Mouse (Mus musculus) urinary bladder, postnatal 4 days (tissue): ENCODE measurements around the gene Mrm2.
A peak's percentile ranks its signal among the peaks of the same experiment; 100 is the strongest.
"Not testable (repeated sequence)": the region's sequence is repeated elsewhere in the genome, so short reads cannot be mapped to it uniquely, and the experiment has no call there.

Source experiments
- DNase-seq, 2 experiments: peaks; one replicate each; pipeline ENCODE4 v3.0.0; 2021 to 2022; ENCODE audit warnings: low spot score in 2 of 2

The Mrm2 gene

DNA sequence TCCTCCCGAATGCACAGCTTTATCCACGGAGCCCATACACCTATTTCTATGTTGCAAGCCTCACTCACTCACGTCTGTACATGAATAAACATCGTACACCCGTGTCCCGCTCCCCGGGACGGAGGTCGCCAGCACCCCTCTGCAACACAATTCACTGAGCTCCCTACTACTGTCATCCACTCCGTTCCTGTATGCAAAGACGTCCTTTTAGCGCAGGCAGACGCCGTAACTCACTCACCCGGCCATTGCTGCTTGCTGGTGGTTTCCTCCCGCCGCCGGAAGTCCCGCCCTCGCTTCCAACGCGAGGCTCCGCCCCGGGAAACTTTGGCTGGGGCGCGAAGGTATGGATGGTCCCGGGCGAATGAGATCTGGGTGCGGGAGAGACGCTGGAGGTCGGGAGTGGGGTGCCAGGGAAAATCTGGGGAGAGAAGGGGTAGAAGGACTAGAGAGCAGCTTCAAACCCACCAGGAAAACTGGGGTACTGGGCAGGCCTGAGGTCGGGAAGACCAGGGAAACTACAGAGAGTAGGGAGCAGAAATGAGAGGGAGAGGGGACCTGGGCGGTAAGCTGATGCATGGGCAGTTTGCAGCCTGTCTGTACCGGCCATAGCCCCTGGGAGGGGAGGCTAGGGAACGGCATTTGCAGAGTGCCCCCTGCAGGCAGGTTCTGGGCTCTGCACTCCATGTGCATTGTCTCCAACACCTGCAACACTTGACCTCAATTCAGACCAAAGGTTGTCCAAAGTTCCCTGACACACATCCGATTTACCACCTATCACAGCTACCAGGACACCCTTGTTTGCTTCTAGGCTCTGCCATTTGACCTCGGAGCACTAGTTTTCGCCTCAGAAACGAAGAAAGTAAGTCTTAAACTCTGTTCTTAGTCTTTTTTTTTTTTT, at the start of gene Mrm2:
Mrm2 (minus strand) TSS at position 284 of the 898 bp plus-strand sequence.
- peak; percentile 78 to 88 for DNase-seq

DNA sequence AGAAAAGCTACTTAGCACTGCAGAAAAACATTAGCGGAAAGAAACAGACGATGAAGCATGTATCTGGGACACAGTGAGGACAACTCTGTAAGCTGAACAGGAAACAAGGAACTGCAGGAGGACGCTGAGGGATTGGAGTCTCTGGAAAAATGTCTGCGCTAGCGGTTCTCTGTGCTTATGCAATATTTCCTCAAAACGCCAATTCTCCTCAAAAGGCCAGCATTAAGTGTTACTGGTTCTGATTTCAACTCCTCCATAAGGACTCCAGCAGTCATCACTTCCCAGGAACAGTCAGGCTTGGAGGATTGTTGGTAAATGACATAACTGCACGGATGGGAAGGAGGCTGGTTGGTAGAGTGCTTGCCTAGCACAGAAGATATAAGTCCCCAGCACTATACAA, 49.5 kb upstream of the Mrm2 start:
- DNase-seq = no peak

DNA sequence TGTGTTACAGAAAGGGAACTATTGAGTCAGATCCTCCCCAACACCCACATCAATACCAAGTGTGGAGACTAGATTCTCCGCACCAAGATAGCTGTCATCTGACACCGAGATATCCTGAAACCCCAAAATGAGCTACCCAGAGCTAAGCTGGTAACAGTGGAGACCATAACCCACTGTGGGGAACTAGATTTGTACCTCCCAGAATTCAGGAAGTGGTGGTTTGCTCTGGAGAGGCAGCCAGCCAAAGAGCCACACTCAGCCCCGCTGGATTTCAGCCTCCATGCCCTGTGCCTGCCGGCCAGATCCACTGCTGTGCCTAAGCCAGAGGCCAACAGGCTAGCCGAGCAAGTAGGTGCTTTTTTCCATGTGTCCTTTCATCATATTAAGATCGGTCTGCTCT, 47.6 kb upstream of the Mrm2 start:
- DNase-seq = no peak

DNA sequence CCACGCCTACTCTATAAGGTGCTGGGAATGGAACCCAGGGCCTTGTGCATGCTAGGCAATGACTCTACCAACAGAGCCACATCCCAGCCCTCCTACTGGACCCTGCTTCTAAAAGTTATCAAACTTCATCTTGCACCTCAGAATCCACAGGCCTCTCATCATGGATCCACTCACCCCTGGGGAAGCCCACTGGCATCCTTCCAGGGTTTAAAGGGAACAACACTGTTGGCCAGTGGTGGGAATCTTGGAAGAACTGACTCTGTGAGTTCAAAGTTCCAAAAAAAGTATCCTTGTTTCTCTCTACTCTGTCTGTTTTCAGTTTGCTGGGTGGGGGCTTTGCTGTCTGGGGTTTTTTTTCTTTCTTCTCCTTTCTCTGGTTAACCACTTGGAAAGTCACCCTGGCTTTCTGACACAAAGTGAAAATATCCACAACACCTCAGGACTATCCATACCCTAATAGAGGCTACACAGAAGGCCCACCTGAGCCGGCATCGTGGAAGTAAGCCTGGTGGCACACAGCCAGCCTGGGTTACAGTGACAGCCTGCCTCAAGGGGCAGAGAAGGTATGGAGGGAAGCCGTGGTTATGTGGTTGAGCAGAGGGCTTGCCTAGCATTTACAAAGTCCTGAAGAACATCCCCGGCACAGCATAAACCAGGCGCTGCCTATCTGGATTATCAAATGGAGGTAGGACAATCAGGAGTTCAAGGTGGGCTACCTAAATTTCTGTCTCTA, 46.6 kb upstream of the Mrm2 start:
- DNase-seq = no peak

DNA sequence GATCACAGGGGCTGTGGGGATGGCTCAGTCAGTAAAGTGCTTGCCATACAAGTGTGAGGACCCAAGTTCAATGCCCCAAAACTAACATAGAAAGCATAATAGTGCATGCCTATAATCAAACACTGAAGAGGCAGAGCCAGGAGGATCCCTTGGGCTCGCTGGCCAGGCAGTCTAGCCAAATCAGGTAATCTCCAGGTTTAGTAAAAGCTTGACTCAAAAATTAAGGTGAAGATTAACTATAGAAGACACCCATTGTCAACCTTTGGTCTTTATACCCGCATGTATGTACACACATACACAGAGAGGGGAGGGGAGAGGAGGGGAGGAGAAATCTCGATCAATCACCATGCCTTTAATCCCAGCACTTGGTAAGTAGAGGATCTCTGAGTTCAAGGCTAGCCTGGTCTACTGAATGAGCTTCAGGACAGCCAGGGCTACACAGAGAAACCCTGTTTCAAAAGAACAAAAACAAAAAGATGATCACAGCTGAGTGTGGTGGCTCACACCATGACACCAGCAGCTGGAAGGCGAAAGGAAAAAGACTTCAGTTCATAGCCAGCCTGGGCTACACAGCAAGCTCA, 43.6 kb upstream of the Mrm2 start:
- DNase-seq = no peak

DNA sequence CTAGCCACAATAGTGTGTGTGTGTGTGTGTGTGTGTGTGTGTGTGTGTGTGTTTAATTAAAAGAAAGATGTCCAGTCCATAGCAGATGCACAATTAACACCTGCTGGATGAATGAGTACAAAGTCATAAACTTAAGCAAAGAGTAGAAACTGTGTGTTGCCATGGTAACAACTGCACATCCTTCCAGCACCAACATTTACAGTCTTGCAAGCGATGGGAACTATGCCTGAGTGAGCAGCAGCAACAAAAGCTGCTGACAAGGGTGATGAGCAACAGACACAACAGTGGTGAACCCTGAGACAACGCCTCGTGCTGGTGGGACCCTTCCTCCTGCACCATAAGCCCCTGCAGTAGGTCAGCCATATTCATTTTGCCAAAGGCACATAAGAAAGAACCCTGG, 42.5 kb upstream of the Mrm2 start:
- no peak for DNase-seq

DNA sequence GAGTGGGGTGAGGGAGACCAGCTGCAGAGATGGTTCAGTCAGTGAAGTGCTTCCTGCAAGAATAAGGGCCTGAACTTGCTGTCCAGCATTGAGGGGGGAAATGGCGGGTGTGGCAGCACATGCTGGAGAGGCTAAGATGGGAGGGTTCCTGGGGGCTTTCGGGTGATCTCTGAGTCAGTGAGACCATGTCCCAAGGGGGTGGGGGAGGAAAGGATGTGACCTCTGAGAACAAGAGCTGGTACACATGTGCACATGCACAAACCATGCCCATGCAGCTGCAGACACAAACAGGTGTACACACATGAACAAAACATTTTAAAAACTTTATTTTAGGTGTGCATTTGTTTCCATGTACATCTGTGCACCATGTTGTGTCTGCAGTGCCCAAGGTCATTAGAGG, 42.0 kb upstream of the Mrm2 start:
- no peak for DNase-seq

DNA sequence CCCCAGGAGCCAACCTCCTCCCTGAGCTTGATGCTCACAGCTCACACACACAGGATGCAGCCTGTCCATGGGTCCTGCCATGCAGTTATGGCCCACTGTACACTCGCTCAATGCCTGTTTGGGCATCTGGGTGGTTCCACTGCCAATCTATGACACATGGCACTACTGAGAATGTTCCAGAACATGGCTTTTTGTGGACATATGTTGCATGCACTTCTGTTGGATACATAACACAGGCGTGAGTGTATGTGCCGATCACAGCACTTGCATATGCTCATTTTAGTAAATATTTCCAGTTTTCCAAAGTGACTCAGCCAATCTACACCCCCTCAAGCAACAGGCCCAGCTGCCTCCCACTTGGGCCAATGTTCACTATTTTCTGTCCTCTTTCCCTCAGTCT, 40.0 kb upstream of the Mrm2 start:
- no peak for DNase-seq

DNA sequence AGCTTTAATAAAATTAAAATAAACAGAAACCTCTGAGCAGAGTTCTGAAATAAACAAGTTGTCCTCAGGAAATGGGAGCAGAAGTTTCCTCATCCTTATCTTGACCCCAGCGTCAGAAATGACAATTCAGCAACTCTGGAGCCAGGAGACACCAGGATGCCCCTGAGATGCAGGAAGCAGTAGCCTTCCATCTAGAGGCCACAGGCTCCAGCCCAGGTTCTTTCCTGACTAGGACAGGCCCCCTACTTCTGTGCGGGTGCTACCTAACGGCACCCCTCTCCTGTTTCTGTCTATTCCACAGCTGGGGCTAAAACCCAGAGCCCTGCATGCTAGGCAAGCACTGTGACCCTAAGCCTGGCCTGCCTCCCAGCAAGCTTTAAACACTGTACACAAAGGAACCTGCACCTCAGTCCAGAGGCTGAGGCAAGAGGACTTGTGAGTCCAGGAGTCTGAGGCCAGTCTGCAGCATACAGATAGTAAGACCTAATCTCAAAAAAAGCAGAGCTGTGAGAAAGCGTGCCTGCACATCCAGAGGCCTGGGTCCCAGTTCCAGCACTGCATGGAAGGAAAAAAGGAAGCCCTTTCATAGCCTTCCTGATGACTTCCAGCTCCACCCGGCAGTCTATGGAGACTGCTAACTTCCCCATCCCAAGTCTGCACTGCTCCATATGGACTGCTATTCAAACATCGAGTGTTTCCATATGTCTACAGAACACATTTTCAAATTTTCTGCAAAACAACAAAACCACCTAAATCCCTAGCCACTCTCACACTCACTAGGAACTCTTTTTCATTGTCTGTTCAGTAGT, 39.0 kb upstream of the Mrm2 start:
- no peak for DNase-seq

DNA sequence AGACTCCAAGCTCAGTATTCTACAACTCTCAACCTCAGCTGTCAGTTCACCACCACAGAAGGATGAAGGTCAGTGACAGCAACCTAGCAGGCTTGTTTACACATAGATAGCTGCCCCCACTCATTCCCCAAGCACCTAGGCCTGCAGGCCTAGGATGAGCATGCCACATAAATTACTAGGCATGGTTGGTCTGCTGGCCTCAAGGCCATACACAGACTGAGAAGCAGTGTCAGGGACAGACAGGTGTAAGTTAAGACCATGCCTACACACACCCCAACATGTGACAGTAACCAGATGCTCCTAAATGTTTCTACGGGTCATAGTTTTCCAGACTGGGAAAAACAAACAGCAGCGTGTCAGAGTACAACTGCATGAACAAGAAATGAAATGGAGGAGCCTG, 37.8 kb upstream of the Mrm2 start:
- no peak for DNase-seq

DNA sequence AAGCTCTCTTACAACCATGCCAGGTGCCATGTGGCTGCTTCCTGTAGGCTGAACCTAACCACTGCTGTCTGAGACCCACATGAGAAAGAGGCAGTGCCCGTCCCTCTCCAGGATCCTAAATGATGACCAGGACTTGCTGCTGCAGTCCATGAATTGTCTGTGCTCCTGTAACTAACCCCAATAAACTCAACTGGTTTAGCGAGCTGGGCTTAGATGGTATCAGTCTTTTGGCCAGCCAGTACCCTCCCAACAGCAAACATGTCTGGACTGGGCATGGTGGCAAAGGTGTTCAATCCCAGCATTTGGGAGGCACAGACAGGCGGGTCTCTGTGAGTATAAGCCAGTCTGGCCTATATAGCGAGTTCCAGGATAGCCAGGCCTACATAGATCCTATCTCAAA, 37.2 kb upstream of the Mrm2 start:
- DNase-seq = no peak

DNA sequence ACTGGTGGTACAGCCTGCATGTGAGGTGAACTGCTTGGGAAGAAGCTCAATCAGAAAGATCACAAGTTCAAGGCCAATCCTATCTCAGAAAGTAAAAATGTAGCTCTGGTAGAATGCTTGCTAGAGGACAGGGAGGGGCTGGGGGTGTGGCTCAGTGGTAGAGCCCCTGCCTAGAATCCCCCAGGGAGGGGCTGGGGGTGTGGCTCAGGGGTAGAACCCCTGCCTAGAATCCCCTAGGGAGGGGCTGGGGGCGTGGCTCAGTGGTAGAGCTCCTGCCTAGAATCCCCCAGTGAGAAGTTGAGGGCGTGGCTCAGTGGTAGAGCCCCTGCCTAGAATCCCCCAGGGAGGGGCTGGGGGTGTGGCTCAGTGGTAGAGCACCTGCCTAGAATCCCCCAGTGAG, 36.4 kb upstream of the Mrm2 start:
- not testable (repeated sequence) for DNase-seq

DNA sequence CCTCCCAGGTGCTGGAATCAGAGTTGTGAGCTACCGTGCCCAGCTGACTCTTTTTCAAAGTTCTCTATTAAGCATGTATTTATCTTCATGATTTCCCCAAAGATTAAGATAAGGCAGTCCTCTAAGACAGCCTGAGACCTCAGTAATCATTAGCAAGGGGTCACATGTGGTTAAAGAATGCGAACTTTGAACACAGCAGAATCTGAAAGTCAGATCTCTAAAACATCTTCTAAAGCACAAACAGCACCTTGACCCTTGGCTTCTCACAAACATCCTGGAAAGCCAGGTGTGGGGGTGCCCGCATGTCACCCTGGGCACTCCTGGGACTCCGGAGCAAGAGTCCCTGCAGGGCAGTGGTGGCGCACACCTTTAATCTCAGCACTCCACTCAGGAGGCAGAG, 32.7 kb upstream of the Mrm2 start:
- no peak for DNase-seq

DNA sequence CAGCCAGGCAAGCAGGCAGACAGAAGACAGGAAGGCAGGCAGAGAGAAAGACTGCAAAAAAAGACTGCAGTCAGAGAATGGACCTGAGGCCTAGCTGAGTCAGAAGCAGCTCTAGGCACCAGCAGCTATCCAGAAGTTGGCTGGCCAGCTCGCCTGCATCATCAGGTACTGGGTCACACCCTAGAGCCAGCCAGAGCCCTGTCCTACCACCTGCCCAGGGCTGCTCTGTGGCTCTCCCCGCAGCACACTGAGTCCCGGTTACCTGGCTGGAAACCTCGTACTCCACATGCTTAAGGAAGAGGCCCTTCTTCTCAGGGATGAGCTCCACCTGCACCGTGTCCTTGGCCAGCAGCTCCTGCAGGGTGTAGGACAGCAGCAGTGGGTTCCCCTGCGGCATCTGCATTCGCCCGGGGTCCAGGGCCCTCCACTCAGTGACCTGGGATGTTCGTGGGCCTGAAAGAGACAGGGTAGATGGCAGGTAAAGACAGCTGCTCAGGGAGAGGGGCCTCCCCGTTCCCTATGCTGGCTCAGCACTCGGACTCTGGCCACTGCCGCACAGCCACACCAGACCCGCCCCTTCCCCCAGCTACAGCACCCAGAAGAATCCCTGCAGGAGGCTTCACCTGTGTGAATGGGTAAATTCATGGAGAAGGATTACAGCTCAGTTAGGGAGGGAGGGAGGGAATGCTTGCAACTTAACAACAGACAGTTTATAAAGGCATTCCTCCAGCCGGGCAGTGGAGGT, 28.4 kb upstream of the Mrm2 start:
- DNase-seq = no peak

DNA sequence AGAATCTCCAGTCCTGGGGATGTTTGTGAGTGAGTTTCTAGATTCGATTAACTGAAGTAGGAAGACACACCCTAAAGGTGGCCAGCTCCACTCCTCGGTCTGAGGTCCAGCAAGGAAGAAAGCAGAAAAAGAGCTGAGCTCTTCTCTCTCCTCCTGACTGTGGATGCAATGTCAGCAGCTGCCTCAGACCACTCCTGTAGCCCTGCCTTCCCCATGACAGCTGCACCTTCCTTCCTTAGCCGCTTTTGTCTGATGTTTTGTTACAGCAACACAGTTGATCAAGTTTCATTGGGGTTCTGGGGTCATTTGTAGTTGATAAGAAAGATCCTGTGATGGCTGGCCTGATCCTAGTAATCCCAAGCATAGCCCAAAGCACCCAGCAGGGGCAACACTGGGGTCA, 25.8 kb upstream of the Mrm2 start:
- no peak for DNase-seq

DNA sequence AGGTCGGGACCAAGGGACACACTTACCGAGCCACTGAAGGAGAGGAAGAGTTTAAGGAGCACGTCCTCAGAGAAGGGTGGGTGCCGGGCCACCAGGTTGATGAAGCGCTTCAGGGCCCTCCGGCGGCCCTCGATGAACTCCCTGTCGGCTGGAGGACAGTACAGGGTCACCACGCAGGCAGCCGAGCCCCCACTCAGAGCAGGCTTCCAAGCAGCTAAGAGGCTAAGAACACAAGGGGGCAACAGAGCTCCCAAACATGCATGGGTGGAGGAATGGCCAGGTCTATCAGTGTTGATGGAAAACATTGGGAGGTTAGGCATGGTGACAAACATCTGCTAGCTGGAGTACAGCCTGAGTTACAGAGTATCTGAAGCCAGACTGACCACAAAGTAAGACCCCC, 24.2 kb upstream of the Mrm2 start:
- DNase-seq = no peak

DNA sequence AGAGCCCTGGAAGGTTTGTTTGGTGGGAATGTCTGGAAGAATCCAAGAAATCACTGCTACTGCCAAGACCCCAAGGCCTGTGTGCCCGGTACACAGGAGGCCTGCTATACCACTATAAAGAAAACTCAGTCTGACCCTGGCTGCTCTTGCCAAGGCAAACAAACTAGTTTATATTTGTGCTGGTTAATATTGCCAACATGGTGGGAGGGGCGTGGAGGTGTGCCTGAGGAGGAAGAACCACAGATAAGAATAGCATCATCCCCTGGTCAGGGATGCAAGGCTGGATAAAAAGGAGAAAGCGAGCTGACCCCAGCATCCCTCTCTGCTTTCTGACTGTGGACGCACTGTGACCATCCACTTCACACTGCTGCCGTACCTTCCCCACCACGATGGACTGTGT, 20.7 kb upstream of the Mrm2 start:
- DNase-seq = no peak

DNA sequence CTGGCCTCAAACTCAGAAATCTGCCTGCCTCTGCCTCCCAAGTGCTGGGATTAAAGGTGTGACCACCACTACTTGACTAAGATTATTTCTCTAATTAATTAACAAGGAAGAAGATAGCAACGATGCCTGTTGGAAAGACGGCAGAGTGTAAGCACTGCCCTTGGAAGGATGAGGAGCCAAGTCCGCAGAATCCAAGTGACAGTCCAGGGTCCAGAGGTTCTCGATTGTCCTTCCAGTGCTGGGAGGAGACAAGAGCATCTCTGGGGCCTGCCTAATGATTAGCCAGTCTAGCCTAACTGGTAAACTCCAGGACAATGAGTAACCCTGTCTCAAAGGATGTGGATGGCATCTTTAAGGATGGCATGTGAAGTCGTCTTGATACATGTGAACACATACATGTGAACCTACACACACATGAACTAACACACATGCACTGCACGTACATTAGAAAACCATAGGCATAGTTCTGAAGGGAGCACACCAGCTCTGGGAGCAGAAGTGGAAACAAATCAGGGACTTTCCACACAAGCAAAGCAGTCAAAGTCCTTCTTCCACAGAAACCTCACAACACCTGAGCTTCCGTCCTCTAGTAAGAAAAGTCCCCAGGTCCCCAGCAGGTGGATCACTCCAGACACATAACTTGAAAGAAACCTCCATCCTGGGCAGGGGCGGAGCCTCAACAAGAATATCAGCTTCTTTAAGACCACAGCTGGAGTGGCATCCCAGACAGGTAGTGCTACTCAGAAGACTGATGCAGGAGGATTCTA, 19.2 kb upstream of the Mrm2 start:
- no peak for DNase-seq

DNA sequence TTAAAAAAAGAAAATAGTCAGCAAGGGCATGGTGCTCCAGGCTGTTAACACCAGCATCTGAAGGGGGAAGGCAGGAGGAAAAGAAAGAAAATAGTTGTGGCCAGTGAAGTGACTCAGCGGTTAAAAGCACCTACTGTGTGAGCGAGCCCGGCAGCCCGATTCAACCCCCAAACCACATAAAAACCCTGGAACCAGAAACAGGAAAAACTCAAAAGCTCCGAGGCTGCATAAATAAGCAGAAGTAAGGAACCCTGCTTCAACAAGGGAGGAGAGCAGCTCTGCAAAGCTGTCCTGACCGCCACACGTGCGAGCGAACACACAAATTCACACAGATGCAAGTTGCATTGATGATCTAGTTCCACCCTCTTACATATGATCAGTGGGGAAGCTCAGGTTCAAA, 18.2 kb upstream of the Mrm2 start:
- DNase-seq = no peak

DNA sequence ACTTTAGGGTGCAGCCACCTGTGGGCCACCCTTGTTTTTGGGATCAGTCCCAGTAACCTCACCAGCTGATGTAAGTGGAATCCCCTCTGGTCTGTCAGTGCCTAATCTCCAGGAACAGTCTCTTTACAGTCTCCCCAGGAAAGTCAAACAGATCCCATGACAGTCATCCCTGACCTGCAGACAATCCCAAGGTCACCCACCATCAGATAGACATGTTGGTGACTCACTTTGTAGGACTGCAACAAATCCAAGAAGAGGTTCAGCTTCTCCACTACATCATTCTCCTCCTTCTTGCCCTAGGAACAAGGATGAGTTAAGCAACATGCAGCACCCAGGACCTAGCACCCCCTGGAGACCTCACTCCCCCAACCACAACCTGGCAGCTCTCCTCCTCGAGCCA, 14.4 kb upstream of the Mrm2 start:
- DNase-seq = no peak

DNA sequence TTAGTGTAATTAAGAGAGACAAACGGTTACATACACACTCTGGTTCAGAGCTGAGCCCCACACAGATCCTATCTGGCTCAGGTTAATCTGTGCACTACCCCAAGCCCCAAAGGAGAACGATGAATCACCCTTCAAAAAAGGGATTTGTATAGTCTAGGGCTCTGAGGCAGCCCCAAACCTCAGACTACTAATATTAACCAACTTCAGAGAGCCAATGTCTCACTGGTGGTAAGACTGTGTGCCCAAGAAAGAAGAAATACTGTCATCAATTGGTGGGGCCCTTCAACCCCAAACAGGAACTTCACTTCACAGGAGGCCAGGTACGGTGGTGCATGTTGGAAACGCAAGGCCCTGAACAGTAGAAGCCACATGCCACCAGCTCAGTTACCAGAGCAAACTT, 13.5 kb upstream of the Mrm2 start:
- no peak for DNase-seq
